Mouse (Mus musculus) megakaryocyte, embryonic 14.5 days (primary cell): ENCODE results near the gene Mov10l1.

Experiments
- FLI1 ChIP-seq: IDR thresholded peaks from 2 replicates; pipeline ENCODE4 v1.6.1; 2012; ENCODE audit warnings: low read length, inconsistent platforms, mixed read lengths
- GATA1 ChIP-seq: IDR thresholded peaks from 3 replicates; pipeline ENCODE4 v1.6.1; 2012; ENCODE audit warnings: mixed read lengths, low read length, inconsistent platforms, borderline replicate concordance

- TF ChIP-seq GATA1 (no peak), FLI1 (no peak)
Observed at GRCm38 (mm10) chr15:89007781-89008180, 25.1 kb downstream of the Mov10l1 start.
